Mouse (Mus musculus) liver, embryonic 14.5 days (tissue): ENCODE results near the gene Xrcc3.

Source experiments
- CTCF ChIP-seq: IDR thresholded peaks from 2 replicates; pipeline ENCODE4 v1.5.1; 2016; ENCODE audit warnings: antibody characterized with exemption, low read depth, control low read depth
- EP300 ChIP-seq: IDR thresholded peaks from 2 replicates; pipeline ENCODE4 v1.6.1; 2016; ENCODE audit warnings: antibody characterized with exemption, low read depth

- TF ChIP-seq CTCF, result no peak
- no peak for TF ChIP-seq EP300
Measured at GRCm38 (mm10) chr12:111797251-111797650, 16.4 kb downstream of the Xrcc3 start.
